Mouse (Mus musculus) midbrain, embryonic 10.5 days (tissue): ENCODE measurements around the gene AC161166.1. TPM values are rescaled to one million over a fixed set of nuclear protein-coding genes. Genes with fewer than 3 reads are reported as not detected.
A peak's percentile ranks its signal among the peaks of the same experiment; 100 is the strongest.

Experiments
- DNase-seq: peaks from one replicate; pipeline ENCODE4 v3.0.0-alpha.2; 2017; ENCODE audit warnings: low spot score
- H3K27ac ChIP-seq: fragments of 300-500 bp; sonication (generic); replicated peaks from 2 replicates; pipeline ENCODE4 v1.5.1; 2016; ENCODE audit warnings: mild to moderate bottlenecking
- H3K27me3 ChIP-seq: fragments of 300-500 bp; sonication (generic); 2 replicates; pipeline ENCODE4 v1.6.1; 2016; ENCODE audit warnings: low read depth, mild to moderate bottlenecking; ENCODE audit not compliant: poor library complexity, severe bottlenecking
- H3K36me3 ChIP-seq: fragments of 300-500 bp; sonication (generic); 2 replicates; pipeline ENCODE4 v1.6.1; 2016; ENCODE audit warnings: mild to moderate bottlenecking, moderate library complexity
- H3K4me1 ChIP-seq: fragments of 300-500 bp; sonication (generic); 2 replicates; pipeline ENCODE4 v1.6.1; 2016
- H3K4me3 ChIP-seq: fragments of 300-500 bp; sonication (generic); 2 replicates; pipeline ENCODE4 v1.5.1; 2016; ENCODE audit warnings: mild to moderate bottlenecking, moderate library complexity
- H3K9me3 ChIP-seq: fragments of 300-500 bp; sonication (generic); replicated peaks from 2 replicates; pipeline ENCODE4 v1.6.1; 2016; ENCODE audit warnings: mild to moderate bottlenecking
- WGBS: fragments of 180-500 bp; shearing (Covaris S2); methylation state at CpG from one replicate; pipeline ENCODE4 v1.1.7; 2016; 5-methylcytosine and 5-hydroxymethylcytosine counted together
- polyA plus RNA-seq: library from polyadenylated mRNA; unstranded; fragments of >200 nt; fragmentation: Nextera tagmentation; extraction: Ambion mirVana; gene quantifications from 2 replicates; pipeline ENCODE4 v1.2.1, GENCODE M21; 2016

AC161166.1 gene
- polyA plus RNA-seq, 1 experiment from 2014 or later: 0.64 TPM

- Histone ChIP-seq H3K36me3 (no peaks in the 10 kb centered on the region), H3K27me3 (peaks cover 15% of the 10 kb centered on the region), H3K27ac (no peak overlapping the region), H3K4me1 (peaks cover 12% of the 10 kb centered on the region), H3K4me3 (no peak overlapping the region), H3K9me3 (peaks cover 8% of the 10 kb centered on the region)
- DNase-seq: no peak
- WGBS: 90% methylated on average over 6 of the region's 6 CpGs
These were observed 45.4 kb downstream of the AC161166.1 start for GRCm38 (mm10) chr7:24466835-24467234.

DNA sequence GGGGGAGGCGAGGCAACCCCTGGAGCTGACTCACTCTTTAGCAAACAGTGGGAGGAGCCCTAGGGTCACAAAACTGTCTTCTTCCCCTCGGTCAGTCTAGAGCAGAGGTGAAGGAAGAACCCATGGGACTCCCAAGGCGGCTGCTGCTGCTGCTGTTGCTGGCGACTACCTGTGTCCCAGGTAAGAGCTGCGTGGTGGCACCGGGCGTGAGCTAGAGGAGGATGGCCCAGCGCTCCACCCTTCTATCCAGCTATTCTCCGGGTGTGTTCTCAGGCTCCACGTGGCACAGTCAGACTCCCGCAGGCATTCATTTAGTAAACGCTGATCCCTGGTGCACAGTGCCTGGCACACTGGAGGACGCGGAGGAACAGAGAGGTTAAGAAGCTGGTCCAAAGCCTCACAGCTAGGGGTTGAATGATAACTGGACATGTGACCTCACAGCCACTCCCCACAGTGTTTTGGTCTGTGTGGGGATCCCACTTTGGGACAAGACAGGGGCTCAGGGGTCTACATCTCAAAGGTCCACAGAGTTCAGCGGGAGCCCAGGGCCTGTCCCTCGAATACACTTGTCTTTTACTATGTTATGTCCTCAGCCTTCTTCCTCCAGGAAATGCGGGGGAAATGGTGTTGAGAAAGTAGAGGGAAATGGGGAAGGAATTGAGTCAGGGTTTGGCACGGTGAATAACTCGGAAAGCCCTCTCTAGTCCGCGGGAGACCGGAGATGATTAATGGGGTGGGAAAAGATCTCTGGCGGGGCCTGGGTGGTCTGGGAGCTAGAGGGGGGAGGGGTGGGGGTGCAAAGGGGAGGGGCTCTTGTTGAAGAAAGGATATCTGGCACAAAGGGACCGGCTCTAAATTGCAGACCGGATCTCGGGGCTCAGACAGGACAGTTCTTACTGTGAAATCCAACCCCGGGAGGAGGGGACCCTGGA, 49.6 kb downstream of the AC161166.1 start, which contains the start of gene Plaur:
Gene Plaur, plus strand, starts transcription at position 97 of the 932 bp plus-strand sequence.
- 13% methylated on average over 27 of the region's 27 CpGs for WGBS
- no peaks in the 10 kb centered on the region for H3K9me3 ChIP-seq
- H3K27ac ChIP-seq: peak within 1 kb of the TSS; percentile 33; the same call in 1 of the 2 replicates
- no peak for DNase-seq
- H3K36me3 ChIP-seq: no peaks in the 10 kb centered on the region
- peak within 1 kb of the TSS; percentile 29 for H3K4me3 ChIP-seq
- peaks cover 19% of the 10 kb centered on the region for H3K27me3 ChIP-seq
- H3K4me1 ChIP-seq: peaks cover 12% of the 10 kb centered on the region

GRCm38 (mm10) chr7:24461376-24462051, 50.7 kb downstream of the AC161166.1 start:
- H3K36me3 ChIP-seq: no peaks in the 10 kb centered on the region
- no peak for DNase-seq
- no peaks in the 10 kb centered on the region for H3K9me3 ChIP-seq
- peaks cover 12% of the 10 kb centered on the region for H3K4me1 ChIP-seq
- H3K27ac ChIP-seq: no peak overlapping the region
- H3K27me3 ChIP-seq: peaks cover 19% of the 10 kb centered on the region
- 71% methylated on average over 14 of the region's 14 CpGs for WGBS
- H3K4me3 ChIP-seq: no peak overlapping the region

Other genes starting within 250 kb of the AC161166.1 start
- gene Zfp93, start 242.0 kb downstream of the AC161166.1 start, polyA plus RNA-seq: 6.2 and 7.4 TPM in 2 replicates
- gene Zfp61, start 211.2 kb downstream of the AC161166.1 start, polyA plus RNA-seq: 36.7 and 41.4 TPM in 2 replicates
- gene Zfp94, start 195.8 kb downstream of the AC161166.1 start, polyA plus RNA-seq: 13.7 and 15.5 TPM in 2 replicates
- gene Tescl, start 178.5 kb downstream of the AC161166.1 start, polyA plus RNA-seq: 0.14 and 0.26 TPM in 2 replicates
- not detected in 2 replicates for gene Lypd5, start 163.3 kb downstream of the AC161166.1 start, polyA plus RNA-seq
- gene Kcnn4, start 142.2 kb downstream of the AC161166.1 start, polyA plus RNA-seq: 3.3 and 4.0 TPM in 2 replicates
- gene Smg9, start 112.8 kb downstream of the AC161166.1 start, polyA plus RNA-seq: 29.0 and 34.1 TPM in 2 replicates
- not detected in 2 replicates for gene Irgc1, start 60.2 kb downstream of the AC161166.1 start, polyA plus RNA-seq
- gene Plaur, start 50.0 kb downstream of the AC161166.1 start, polyA plus RNA-seq: 0.68 and 1.0 TPM in 2 replicates
- gene Cadm4, start 30.4 kb downstream of the AC161166.1 start, polyA plus RNA-seq: 10.0 and 18.3 TPM in 2 replicates
- 116 and 127 TPM in 2 replicates for gene Zfp428, start 5.4 kb downstream of the AC161166.1 start, polyA plus RNA-seq
- 8.4 and 12.5 TPM in 2 replicates for gene Irgq, start 18.2 kb upstream of the AC161166.1 start, polyA plus RNA-seq
- 0.14 TPM in 1 of 2 replicates, not detected in the other for gene Pinlyp, start 33.7 kb upstream of the AC161166.1 start, polyA plus RNA-seq
- gene Xrcc1, start 33.8 kb upstream of the AC161166.1 start, polyA plus RNA-seq: 149 and 160 TPM in 2 replicates
- gene Ethe1, start 75.1 kb upstream of the AC161166.1 start, polyA plus RNA-seq: 22.8 and 24.1 TPM in 2 replicates
- gene Zfp575, start 75.2 kb upstream of the AC161166.1 start, polyA plus RNA-seq: 1.4 and 2.1 TPM in 2 replicates
- 0.05 TPM in 1 of 2 replicates, not detected in the other for gene Phldb3, start 98.3 kb upstream of the AC161166.1 start, polyA plus RNA-seq
- 0.32 and 0.36 TPM in 2 replicates for gene Lypd3, start 124.1 kb upstream of the AC161166.1 start, polyA plus RNA-seq
- gene Tex101, start 164.2 kb upstream of the AC161166.1 start, polyA plus RNA-seq: not detected in 2 replicates
- not detected in 2 replicates for gene BC049730, start 196.8 kb upstream of the AC161166.1 start, polyA plus RNA-seq
- not detected in 2 replicates for gene Gm4763, start 214.5 kb upstream of the AC161166.1 start, polyA plus RNA-seq
- gene Cd177, start 247.9 kb upstream of the AC161166.1 start, polyA plus RNA-seq: not detected in 2 replicates